Mouse (Mus musculus) lung, adult 2 months (tissue): ENCODE data around the gene Commd1. TPM values are rescaled to one million over a fixed set of nuclear protein-coding genes. Genes with fewer than 3 reads are reported as not detected.

Experiments
- DNase-seq: peaks from one replicate; pipeline ENCODE4 v3.0.0; 2022
- H3K4me1 ChIP-seq: fragments of 200-500 bp; 2 replicates; pipeline ENCODE4 v1.6.1; 2011; ENCODE audit warnings: low read length; ENCODE audit not compliant: control insufficient read depth, insufficient read depth
- H3K4me3 ChIP-seq: fragments of 200-500 bp; replicated peaks from 2 replicates; pipeline ENCODE3; 2011; ENCODE audit warnings: low read depth, mild to moderate bottlenecking, control low read depth, low read length; ENCODE audit errors: extremely low read depth
- CTCF ChIP-seq: fragments of 200-500 bp; IDR thresholded peaks from 2 replicates; pipeline ENCODE4 v1.5.1; 2011; ENCODE audit warnings: mild to moderate bottlenecking, low read length, control low read depth; ENCODE audit not compliant: insufficient read depth
- POLR2A ChIP-seq: fragments of 200-500 bp; IDR thresholded peaks from 2 replicates; pipeline ENCODE4 v1.6.1; 2011; ENCODE audit warnings: low read depth, mild to moderate bottlenecking, control low read depth, low read length, borderline replicate concordance; ENCODE audit errors: extremely low read depth
- WGBS: fragments of 180-500 bp; shearing (Covaris S2); methylation state at CpG from one replicate; pipeline ENCODE4 v1.1.7; 2018; 5-methylcytosine and 5-hydroxymethylcytosine counted together
- polyA plus RNA-seq: library from polyadenylated mRNA; depleted of rRNA; stranded (reverse); fragments of >200 nt; gene quantifications from 2 replicates; pipeline ENCODE4 v1.2.3, GENCODE M21; 2012

Gene Commd1
- polyA plus RNA-seq, 1 experiment: 10.0 TPM

- DNase-seq: no peak
- no peak overlapping the region for H3K4me3 ChIP-seq
- TF ChIP-seq POLR2A (no peak), CTCF (no peak)
- 78% methylated on average over 3 of the region's 3 CpGs for WGBS
- H3K4me1 ChIP-seq: no peaks in the 10 kb centered on the region
Measured at GRCm38 (mm10) chr11:22900041-22900440, 82.1 kb downstream of the Commd1 start.

GRCm38 (mm10) chr11:22897642-22898041 is 84.5 kb downstream of the Commd1 start:
- DNase-seq: no peak
- Histone ChIP-seq H3K4me1 (peaks cover 5% of the 10 kb centered on the region), H3K4me3 (no peak overlapping the region)
- 93% methylated on average over 4 of the region's 4 CpGs for WGBS
- TF ChIP-seq CTCF: no peak
- no peak for TF ChIP-seq POLR2A

DNA sequence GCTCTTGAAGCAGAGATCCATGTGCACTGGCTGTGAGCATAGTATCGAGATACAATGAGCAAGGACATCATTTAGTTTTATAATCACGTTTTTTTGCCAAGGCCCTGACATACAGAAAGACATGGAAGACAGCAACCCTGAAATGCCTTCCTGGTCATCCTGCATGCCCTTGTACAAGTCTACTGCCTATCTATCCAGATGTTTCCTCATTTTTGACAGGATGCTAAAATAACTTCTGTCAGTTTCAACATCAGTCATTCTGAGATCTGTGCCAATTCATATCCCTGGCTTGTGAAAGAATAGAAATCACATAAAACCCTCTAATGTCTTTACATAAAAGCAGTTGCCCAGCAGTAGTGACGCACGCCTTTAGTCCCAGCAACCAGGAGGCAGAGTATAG is 85.1 kb downstream of the Commd1 start:
- H3K4me1 ChIP-seq: peaks cover 8% of the 10 kb centered on the region
- WGBS: 67% methylated on average over 4 of the region's 4 CpGs
- H3K4me3 ChIP-seq: no peak overlapping the region
- no peak for DNase-seq
- TF ChIP-seq POLR2A (no peak), CTCF (no peak)

GRCm38 (mm10) chr11:22893075-22893474 is 89.1 kb downstream of the Commd1 start:
- WGBS: 56% methylated on average over 3 of the region's 3 CpGs

DNA sequence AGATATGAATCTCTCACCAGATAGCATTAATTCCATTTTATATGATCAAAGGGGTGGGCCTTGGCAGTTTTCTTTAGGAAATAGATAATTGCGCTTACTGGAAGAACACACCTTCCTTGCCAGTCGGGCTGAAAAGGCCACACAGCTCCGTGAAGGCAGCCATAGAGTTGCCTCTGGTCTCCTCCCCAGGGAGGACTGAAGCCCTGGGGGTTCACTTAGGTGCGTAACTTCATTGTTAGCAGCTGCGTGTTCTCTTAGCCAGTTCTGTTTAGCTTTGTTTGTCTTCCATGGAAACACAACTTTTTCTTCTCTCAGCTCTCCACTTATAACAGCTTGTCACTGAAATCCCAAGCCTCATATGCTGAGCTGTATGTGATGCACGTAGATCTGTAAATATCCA is 89.7 kb downstream of the Commd1 start:
- 57% methylated on average over 6 of the region's 6 CpGs for WGBS
- no peak for TF ChIP-seq POLR2A
- no peak for TF ChIP-seq CTCF
- Histone ChIP-seq H3K4me3 (no peak overlapping the region), H3K4me1 (peaks cover 8% of the 10 kb centered on the region)
- DNase-seq: no peak

More at GRCm38 (mm10) chr11:22893075-22893474, 89.1 kb downstream of the Commd1 start:
- no peak for DNase-seq
- TF ChIP-seq POLR2A (no peak), CTCF (no peak)
- Histone ChIP-seq H3K4me3 (no peak overlapping the region), H3K4me1 (peaks cover 8% of the 10 kb centered on the region)

DNA sequence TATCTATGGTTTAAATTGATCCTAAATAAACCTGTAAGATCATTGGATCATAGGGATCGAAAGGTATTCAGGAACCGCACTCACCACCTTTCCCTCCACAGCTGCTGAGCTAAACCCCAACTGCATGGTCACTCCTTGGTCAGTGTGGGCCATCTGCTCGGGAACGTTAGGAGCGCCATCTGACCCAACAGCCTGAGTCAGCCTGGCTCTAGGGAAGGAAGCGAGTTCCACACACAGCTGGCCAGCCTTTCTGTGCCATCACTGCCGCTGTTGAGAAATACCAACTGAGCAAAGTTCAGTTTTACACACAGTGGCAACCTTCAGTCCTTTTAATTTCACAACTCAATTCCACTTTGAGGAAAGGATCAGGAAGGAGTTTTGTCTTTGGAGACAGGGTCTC is 90.3 kb downstream of the Commd1 start:
- TF ChIP-seq CTCF (no peak), POLR2A (no peak)
- DNase-seq: no peak
- H3K4me3 ChIP-seq: no peak overlapping the region
- 79% methylated on average over 7 of the region's 7 CpGs for WGBS
- H3K4me1 ChIP-seq: peaks cover 8% of the 10 kb centered on the region

GRCm38 (mm10) chr11:22891242-22891641 is 90.9 kb downstream of the Commd1 start:
- DNase-seq: no peak
- no peak overlapping the region for H3K4me3 ChIP-seq
- no peak for TF ChIP-seq POLR2A
- TF ChIP-seq CTCF: no peak
- H3K4me1 ChIP-seq: peaks cover 8% of the 10 kb centered on the region
- WGBS: 66% methylated on average over 9 of the region's 9 CpGs

GRCm38 (mm10) chr11:22889224-22889623 is 93.0 kb downstream of the Commd1 start:
- 93% methylated on average over 3 of the region's 3 CpGs for WGBS
- no peak for DNase-seq
- Histone ChIP-seq H3K4me1 (peaks cover 8% of the 10 kb centered on the region), H3K4me3 (no peak overlapping the region)
- no peak for TF ChIP-seq CTCF
- TF ChIP-seq POLR2A: no peak

- TF ChIP-seq POLR2A (no peak), CTCF (no peak)
- H3K4me1 ChIP-seq: no peaks in the 10 kb centered on the region
- DNase-seq: no peak
- H3K4me3 ChIP-seq: no peak overlapping the region
- 59% methylated on average over 4 of the region's 4 CpGs for WGBS
Measured at GRCm38 (mm10) chr11:22886991-22887390, 95.2 kb downstream of the Commd1 start.

GRCm38 (mm10) chr11:22885350-22885749 is 96.8 kb downstream of the Commd1 start:
- DNase-seq: no peak
- TF ChIP-seq POLR2A: no peak
- no peak for TF ChIP-seq CTCF
- WGBS: 100% methylated on average over 1 of the region's 1 CpGs
- Histone ChIP-seq H3K4me3 (no peak overlapping the region), H3K4me1 (no peaks in the 10 kb centered on the region)
